Mouse (Mus musculus): ENCODE measurements around the gene Zfp334. TPM values are rescaled to one million over a fixed set of nuclear protein-coding genes. Genes with fewer than 3 reads are reported as not detected.
A peak's percentile ranks its signal among the peaks of the same experiment; 100 is the strongest.

Gene Zfp334
- polyA plus RNA-seq, 1 experiment from 2014 or later = 22.9 TPM

DNA sequence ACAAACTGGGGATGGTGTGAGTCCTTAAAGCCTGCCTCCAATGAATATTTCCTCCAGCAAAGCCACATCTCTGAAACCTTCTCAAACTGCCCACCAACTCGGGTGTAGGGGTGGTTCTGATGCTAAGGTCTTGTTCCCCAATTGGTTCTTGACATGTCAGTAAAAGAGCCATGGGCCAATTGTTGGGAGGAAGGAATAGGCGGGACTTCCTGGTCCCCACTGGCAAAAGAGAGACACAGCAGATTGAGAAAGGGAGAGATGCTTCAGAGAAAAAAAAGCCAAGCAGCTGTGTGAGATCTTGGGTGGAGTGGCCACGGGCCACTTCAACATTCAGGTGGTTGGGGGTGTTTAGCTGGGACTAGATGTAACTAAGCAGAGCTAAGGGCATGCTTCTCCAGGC is 17.0 kb downstream of the Zfp334 start:
- no peak overlapping the region for H3K4me2 ChIP-seq
- peaks cover 33% of the 10 kb centered on the region for H3K4me1 ChIP-seq
- H3K9ac ChIP-seq = no peak overlapping the region
- no peak overlapping the region for H3K4me3 ChIP-seq (replicated peaks)
- H3K27me3 ChIP-seq = 0 out of 2 replicates have a peak, but pooled peaks cover 3% of the 10 kb centered on the region
- H3K27ac ChIP-seq = no peak overlapping the region
- peaks cover 18% of the 10 kb centered on the region for H3K36me3 ChIP-seq (replicated peaks)
- H3K9me3 ChIP-seq = no peaks in the 10 kb centered on the region
- 10% methylated on average over 3 of the region's 3 CpGs for WGBS
- no peak for ATAC-seq (ENCODE audit: low FRiP score)

DNA sequence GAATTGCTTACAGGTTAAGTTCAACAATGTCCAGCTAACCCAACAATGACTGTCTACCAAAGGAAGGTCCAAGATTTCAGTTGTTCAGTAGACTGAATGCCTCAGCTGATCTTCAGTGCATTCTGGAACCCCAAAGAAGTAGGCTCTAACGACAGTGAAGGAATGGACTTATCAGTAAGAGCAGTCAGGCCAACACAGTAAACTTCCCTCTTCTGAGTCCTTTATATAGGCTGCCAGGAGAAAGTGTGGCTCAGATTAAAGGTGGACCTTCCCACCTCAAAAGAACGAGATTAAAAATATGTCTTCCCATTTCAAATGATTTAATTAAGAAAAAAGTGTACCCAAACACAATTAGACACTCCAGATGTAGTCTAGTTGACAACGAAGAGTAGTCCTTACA is 17.7 kb downstream of the Zfp334 start:
- peaks cover 33% of the 10 kb centered on the region for H3K4me1 ChIP-seq
- H3K9me3 ChIP-seq = no peaks in the 10 kb centered on the region
- ATAC-seq (ENCODE audit: low FRiP score) = no peak
- no peak overlapping the region for H3K4me3 ChIP-seq (replicated peaks)
- H3K27me3 ChIP-seq = peaks cover 7% of the 10 kb centered on the region; the same call in 1 of the 2 replicates
- H3K27ac ChIP-seq = no peak overlapping the region
- no peak overlapping the region for H3K9ac ChIP-seq
- H3K4me2 ChIP-seq = no peak overlapping the region
- peaks cover 12% of the 10 kb centered on the region for H3K36me3 ChIP-seq (replicated peaks)
- WGBS = 77% methylated on average over 3 of the region's 3 CpGs

DNA sequence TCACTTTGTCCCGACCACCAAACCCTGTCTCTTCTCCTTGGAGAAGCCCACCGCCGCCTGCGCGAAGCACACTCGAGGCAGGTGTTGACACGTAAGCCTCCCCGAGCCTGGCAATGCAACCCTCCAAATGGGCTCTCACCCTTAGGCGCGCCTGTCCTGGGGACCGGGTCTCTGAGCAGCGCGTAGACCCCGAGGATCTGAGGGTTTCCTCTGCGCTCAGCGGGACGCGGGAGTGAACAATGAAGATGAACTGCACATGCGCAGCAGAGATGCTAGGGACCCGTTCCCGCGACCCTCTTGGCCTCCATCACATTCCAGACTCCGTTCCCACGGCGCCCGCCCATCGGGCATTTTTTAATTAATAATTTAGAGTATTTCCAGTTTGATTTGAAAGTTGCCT is 19.6 kb downstream of the Zfp334 start, which contains the start of gene Zfp663:
Gene Zfp663, minus strand, starts transcription at position 234 of the 400 bp plus-strand sequence.
- ATAC-seq (ENCODE audit: low FRiP score) = peak; percentile 78
- H3K36me3 ChIP-seq (replicated peaks) = no peaks in the 10 kb centered on the region
- H3K4me1 ChIP-seq = peaks cover 41% of the 10 kb centered on the region
- no peaks in the 10 kb centered on the region for H3K9me3 ChIP-seq
- peak within 1 kb of the TSS; percentile 84 for H3K27ac ChIP-seq
- H3K4me2 ChIP-seq = peak within 1 kb of the TSS; percentile 84
- peaks cover 16% of the 10 kb centered on the region for H3K27me3 ChIP-seq
- H3K9ac ChIP-seq = peak within 1 kb of the TSS; percentile 67
- WGBS = under 1% methylated on average over 27 of the region's 27 CpGs
- peak within 1 kb of the TSS; percentile 51 for H3K4me3 ChIP-seq (replicated peaks)

DNA sequence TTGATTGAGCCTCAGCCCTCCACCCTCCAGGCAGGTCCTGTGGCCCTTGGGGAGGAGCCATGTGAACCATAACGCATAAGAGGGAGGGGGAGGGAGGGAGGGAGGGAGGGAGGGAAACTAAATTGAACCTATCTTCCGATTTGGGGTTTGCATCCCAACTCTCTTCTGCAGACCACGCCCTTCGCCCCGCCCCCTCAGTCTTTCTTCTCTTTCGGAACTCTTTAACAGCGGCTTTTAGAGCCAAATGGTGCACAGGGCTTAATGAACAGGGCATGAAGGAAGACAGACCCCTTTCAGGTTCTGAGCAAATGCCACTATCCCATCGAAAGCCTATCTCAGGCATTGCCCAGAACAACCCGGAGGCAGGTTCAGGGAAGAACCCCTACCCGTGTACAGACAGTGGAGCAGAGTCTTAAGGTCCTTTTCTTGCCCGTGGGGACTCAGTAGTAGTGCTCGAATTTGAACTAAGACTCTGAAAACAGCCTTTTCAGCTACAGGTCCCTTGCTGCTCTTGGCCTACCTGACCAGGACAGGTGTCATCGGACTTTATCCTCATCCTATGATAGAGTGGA is 20.1 kb downstream of the Zfp334 start:
- H3K4me3 ChIP-seq (replicated peaks) = peak overlapping the region; percentile 51
- peak overlapping the region; percentile 67 for H3K9ac ChIP-seq
- 0% methylated on average over 13 of the region's 13 CpGs for WGBS
- H3K36me3 ChIP-seq (replicated peaks) = no peaks in the 10 kb centered on the region
- H3K4me1 ChIP-seq = peaks cover 41% of the 10 kb centered on the region
- H3K27ac ChIP-seq = peak overlapping the region; percentile 84
- peak overlapping the region; percentile 84 for H3K4me2 ChIP-seq
- ATAC-seq (ENCODE audit: low FRiP score) = peak; percentile 36; the same call in 1 of the 2 replicates
- H3K9me3 ChIP-seq = no peaks in the 10 kb centered on the region
- H3K27me3 ChIP-seq = peaks cover 16% of the 10 kb centered on the region

DNA sequence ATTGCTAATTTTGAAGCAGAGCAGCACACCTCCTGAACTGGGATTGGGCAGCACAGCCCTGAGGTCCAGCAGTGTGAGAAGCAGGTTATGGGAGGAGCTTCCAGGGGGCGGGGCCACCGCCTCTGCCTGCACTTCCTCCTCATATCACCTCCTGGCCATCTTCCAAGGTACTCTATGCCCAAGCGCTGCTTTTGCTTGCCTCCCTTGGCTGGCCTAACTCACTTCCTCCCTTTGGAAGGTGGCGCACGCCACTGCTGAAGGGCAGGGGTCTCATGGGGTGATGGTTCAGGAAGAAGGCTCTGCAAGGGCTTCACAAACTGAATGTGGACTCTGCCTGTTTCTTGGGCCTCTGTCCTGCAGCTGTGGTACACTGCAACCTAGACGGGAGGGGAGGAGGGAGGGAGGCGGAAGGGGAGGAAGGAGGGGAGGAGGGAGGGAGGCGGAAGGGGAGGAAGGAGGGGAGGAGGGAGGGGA is 21.0 kb downstream of the Zfp334 start:
- H3K4me3 ChIP-seq (replicated peaks) = peak overlapping the region; percentile 51
- 19% methylated on average over 5 of the region's 8 CpGs for WGBS
- peaks cover 41% of the 10 kb centered on the region for H3K4me1 ChIP-seq
- H3K9ac ChIP-seq = no peak overlapping the region
- H3K4me2 ChIP-seq = peak overlapping the region; percentile 84
- no peak for ATAC-seq (ENCODE audit: low FRiP score)
- 0 out of 2 replicates have a peak overlapping the region, but pooled peaks have one; percentile 57 for H3K27ac ChIP-seq
- no peaks in the 10 kb centered on the region for H3K36me3 ChIP-seq (replicated peaks)
- H3K9me3 ChIP-seq = no peaks in the 10 kb centered on the region
- peaks cover 19% of the 10 kb centered on the region for H3K27me3 ChIP-seq

DNA sequence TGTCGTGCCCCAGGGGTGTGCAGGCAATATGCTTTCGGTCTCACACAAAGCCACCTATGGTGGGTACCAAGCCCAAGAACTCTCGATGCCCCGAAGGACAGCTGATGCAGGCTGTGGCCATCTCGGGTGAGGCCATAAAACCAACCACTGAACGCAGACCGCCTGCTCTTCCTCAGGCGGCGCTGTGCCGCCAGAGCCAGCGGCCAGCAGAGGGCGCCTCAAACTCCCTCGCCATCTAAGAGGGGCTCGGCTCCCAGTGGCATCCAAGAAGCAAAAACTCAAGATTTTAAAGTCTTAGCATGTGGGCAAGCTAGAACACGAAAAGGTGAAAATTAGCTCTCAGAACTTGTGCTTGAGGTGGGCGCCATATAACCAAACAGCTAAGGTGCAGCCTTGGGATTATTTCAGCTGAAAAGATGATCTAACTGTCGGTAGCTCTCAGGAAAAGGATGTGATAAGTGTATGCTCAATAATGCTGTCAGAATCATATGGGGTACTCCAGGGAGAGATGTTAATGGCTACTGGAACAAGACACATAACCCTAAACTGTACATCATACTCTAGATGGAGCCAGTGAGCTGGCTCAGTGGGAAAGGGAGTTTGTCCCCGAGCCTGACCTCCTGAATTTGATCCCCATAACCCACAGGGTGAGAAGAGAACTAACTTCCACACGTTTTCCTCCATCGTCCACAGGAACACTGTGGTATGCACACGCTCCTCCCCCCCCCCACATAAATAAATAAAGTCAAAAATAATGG is 23.5 kb downstream of the Zfp334 start:
- no peak overlapping the region for H3K4me3 ChIP-seq (replicated peaks)
- peaks cover 19% of the 10 kb centered on the region for H3K27me3 ChIP-seq
- no peaks in the 10 kb centered on the region for H3K36me3 ChIP-seq (replicated peaks)
- H3K4me2 ChIP-seq = peak overlapping the region; percentile 31
- no peaks in the 10 kb centered on the region for H3K9me3 ChIP-seq
- no peak for ATAC-seq (ENCODE audit: low FRiP score)
- H3K27ac ChIP-seq = no peak overlapping the region
- H3K9ac ChIP-seq = no peak overlapping the region
- H3K4me1 ChIP-seq = peaks cover 36% of the 10 kb centered on the region
- WGBS = 15% methylated on average over 21 of the region's 21 CpGs

DNA sequence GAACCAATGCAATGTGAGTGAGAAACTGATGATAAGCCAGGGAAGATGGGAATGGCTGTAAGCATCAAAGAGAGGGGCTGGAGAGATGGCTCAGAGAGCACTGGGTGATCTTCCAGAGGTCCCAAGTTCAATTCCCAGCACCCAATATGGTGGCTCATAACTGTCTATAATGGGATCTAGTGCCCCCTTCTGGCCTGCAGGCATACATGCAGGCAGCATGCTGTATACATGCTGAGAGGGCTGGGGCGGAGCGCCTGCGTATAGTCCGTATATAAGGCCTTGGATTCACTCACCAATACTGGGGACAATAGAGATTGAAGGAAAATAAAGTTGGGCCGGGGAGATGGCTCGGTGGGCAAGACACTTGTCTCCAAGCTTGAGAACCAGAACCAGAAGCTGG is 24.8 kb downstream of the Zfp334 start:
- Histone ChIP-seq H3K36me3 (replicated peaks) (no peaks in the 10 kb centered on the region), H3K9ac (no peak overlapping the region), H3K27ac (no peak overlapping the region), H3K4me3 (replicated peaks) (no peak overlapping the region), H3K4me2 (no peak overlapping the region), H3K27me3 (peaks cover 19% of the 10 kb centered on the region), H3K4me1 (peaks cover 28% of the 10 kb centered on the region), H3K9me3 (no peaks in the 10 kb centered on the region)
- no peak for ATAC-seq (ENCODE audit: low FRiP score)
- WGBS = 83% methylated on average over 6 of the region's 6 CpGs

DNA sequence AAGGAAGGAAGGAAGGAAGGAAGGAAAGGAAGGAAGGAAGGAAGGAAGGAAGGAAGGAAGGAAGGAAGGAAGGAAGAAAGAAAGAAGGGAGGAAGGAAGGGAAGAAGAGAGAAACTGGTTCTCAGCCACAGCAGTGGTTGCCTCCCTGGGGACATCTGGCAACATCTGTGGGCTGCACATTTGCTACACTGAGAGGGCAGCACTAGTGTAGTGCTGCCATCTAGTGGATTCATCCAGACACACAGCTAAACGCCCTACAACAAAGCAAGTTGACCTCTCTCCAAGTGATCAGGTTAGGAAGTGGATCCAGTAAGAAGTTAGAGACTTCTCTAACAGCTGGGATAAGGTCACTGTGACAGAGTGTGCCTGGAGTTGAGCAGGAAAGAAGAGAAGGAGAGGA is 27.2 kb downstream of the Zfp334 start:
- peaks cover 16% of the 10 kb centered on the region for H3K27me3 ChIP-seq
- no peak overlapping the region for H3K9ac ChIP-seq
- no peak overlapping the region for H3K4me2 ChIP-seq
- no peaks in the 10 kb centered on the region for H3K36me3 ChIP-seq (replicated peaks)
- H3K4me3 ChIP-seq (replicated peaks) = no peak overlapping the region
- H3K27ac ChIP-seq = no peak overlapping the region
- 0% methylated on average over 1 of the region's 1 CpGs for WGBS
- H3K4me1 ChIP-seq = peaks cover 9% of the 10 kb centered on the region
- ATAC-seq (ENCODE audit: low FRiP score) = peak; percentile 70
- peaks cover 1% of the 10 kb centered on the region; the same call in 1 of the 2 replicates for H3K9me3 ChIP-seq

DNA sequence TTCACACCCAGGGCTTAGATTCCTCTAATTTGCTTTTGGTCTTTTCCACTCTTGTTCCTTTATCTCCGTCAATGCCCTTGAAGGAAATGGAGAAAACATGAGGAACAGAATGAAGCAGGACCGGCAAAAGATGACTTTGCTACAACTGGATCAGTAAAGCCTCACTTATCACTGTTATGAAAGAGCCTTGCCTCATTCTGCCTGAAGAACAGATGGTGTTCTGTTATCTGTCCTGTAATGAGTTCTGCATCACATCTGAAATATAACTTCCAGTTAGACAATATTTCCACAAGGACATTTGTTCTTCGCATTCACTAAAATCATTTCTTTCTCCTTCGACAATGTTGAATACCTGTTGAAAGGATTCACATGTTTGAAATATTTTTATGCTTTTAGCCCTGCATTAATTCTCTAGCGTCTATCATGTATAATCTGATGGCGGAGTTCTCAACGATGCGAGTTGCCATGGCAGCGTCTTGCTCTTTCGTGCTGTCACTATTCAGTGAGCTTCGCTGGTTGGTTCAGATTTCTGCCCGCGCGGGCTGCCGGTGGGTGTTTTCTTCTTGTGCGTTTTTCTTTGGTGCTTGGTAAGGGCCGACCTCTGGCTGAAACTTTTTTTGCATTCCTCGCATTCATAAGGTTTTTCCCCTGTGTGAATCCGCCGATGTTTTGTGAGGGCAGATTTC is 36.1 kb downstream of the Zfp334 start:
- 91% methylated on average over 20 of the region's 20 CpGs for WGBS
- H3K9ac ChIP-seq = no peak overlapping the region

DNA sequence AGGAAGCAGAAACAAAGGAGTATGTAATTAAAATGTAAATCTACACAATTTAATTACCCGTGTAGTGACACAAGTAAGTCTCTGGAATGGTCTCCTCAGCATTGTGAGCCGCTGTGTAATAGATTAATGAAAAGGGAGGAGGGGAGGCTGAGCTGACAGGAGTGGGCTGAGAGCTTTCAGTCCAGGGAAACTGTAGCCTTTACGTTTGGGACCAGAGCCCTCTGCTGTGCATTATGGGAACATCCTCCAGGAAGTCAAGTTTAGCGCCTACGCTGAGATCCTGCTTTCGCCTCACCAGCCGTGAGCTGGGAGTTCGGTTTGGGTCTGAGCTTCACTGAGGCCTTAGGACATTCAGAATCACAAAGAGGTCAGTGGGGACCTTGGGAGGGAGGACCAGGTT is 38.6 kb downstream of the Zfp334 start:
- Histone ChIP-seq H3K4me2 (no peak overlapping the region), H3K36me3 (replicated peaks) (peaks cover 26% of the 10 kb centered on the region), H3K27me3 (no peaks in the 10 kb centered on the region), H3K27ac (no peak overlapping the region), H3K4me3 (replicated peaks) (no peak overlapping the region), H3K9me3 (peaks cover 23% of the 10 kb centered on the region), H3K4me1 (no peaks in the 10 kb centered on the region), H3K9ac (no peak overlapping the region)
- 0 out of 2 replicates have a peak, but pooled peaks have one; percentile 39 for ATAC-seq (ENCODE audit: low FRiP score)
- 24% methylated on average over 8 of the region's 8 CpGs for WGBS

More for the DNA sequence above, 36.1 kb downstream of the Zfp334 start:
- no peak overlapping the region for H3K27ac ChIP-seq
- no peak overlapping the region for H3K4me3 ChIP-seq (replicated peaks)
- no peaks in the 10 kb centered on the region for H3K4me1 ChIP-seq
- H3K36me3 ChIP-seq (replicated peaks) = peaks cover 26% of the 10 kb centered on the region
- H3K4me2 ChIP-seq = no peak overlapping the region
- no peaks in the 10 kb centered on the region for H3K27me3 ChIP-seq
- H3K9me3 ChIP-seq = peaks cover 27% of the 10 kb centered on the region
- no peak for ATAC-seq (ENCODE audit: low FRiP score)

DNA sequence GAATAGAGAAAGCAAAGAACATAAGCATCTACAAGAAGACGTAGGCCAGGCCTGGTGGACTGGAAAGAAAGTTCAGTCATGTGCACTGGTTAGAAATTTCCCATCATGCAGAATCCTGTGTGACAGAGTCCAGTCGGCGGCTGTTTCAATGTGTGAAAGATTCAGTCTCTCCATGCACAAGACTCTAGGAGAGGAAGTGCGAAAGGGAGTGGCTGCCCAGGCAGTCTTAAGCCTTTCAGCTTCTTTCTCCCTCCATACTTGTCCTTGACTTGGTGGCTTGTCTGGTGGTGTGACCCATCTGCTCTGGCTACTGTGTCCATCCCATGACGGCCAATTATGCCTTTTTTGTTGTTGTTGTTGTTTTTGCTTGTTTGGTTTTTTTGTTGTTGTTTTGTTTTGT is 41.9 kb downstream of the Zfp334 start:
- no peak for ATAC-seq (ENCODE audit: low FRiP score)
- Histone ChIP-seq H3K27me3 (no peaks in the 10 kb centered on the region), H3K27ac (no peak overlapping the region), H3K36me3 (replicated peaks) (no peaks in the 10 kb centered on the region), H3K9me3 (no peaks in the 10 kb centered on the region; the same call in 1 of the 2 replicates), H3K4me1 (no peaks in the 10 kb centered on the region), H3K4me3 (replicated peaks) (no peak overlapping the region), H3K4me2 (no peak overlapping the region), H3K9ac (no peak overlapping the region)
- 92% methylated on average over 5 of the region's 5 CpGs for WGBS

DNA sequence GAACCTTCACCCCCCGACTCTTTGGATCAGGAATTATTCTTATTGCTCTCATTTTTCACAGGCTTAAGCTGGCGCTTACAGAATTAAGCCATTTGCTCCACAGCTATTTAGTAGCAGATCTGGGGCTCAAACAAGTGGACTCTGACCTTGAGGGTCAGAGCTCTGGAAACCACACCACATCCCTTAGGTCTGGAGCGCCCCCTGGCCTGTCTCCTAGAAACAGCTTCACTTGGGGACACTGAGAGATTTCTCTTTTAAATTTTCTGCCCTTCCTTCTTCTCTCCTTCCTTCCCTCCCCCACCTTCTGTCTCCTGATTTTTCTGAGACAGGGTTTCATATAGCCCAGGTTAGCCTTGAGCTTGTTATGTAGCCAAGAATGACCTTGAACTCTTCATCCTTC is 50.9 kb downstream of the Zfp334 start:
- ATAC-seq (ENCODE audit: low FRiP score) = no peak
- no peak overlapping the region for H3K4me3 ChIP-seq (replicated peaks)
- peaks cover 11% of the 10 kb centered on the region; the same call in 1 of the 2 replicates for H3K4me1 ChIP-seq
- no peaks in the 10 kb centered on the region for H3K9me3 ChIP-seq
- no peaks in the 10 kb centered on the region for H3K36me3 ChIP-seq (replicated peaks)
- H3K27ac ChIP-seq = no peak overlapping the region
- H3K4me2 ChIP-seq = no peak overlapping the region
- H3K9ac ChIP-seq = no peak overlapping the region
- H3K27me3 ChIP-seq = 0 out of 2 replicates have a peak, but pooled peaks cover 6% of the 10 kb centered on the region
- 27% methylated on average over 3 of the region's 3 CpGs for WGBS

Data from forebrain, embryonic 12.5 days (tissue).